Mouse (Mus musculus): ENCODE data around the gene Ddx54. TPM values are rescaled to one million over a fixed set of nuclear protein-coding genes. Genes with fewer than 3 reads are reported as not detected.

The Ddx54 gene
- polyA plus RNA-seq, 2 experiments = 34.1 to 36.1 TPM

DNA sequence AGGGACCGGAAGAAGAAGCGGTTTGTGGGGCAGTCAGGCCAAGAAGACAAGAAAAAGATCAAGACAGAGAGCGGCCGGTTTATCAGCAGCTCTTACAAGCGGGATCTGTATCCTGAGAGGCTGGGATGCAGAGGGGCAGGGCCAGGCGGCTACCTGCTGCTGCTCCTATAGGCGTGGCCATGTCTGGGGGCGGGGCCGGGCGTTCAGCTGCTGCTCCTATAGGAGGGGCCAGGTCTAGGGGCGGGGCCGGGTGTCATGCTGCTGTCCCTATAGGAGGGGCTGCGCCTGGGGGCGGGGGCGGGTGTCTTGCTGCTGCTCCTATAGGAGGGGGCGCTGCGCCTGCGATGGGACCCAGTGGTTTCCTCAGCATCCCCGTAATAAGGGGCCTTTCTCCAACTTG, 13.9 kb downstream of the Ddx54 start:
- H3K4me2 ChIP-seq (replicated peaks; ENCODE audit: low read depth, low read length, severe bottlenecking) = no peak overlapping the region
- H3K9ac ChIP-seq (ENCODE audit: low read depth, low read length, severe bottlenecking) = no peak overlapping the region
- no peaks in the 10 kb centered on the region for H3K9me3 ChIP-seq (ENCODE audit: control insufficient read depth, low read length)
- H3K27ac ChIP-seq (replicated peaks; ENCODE audit: low read depth, low read length) = no peak overlapping the region
- ATAC-seq (ENCODE audit: low FRiP score, low read depth) = 0 out of 2 replicates have a peak, but pooled peaks have one; percentile 17
- TF ChIP-seq POLR2A (IDR thresholded peaks at IDR 0.05; ENCODE audit: borderline replicate concordance, extremely low read depth, insufficient read depth, insufficient read length) = no peak
- H3K4me1 ChIP-seq (ENCODE audit: control insufficient read depth, insufficient read depth, low read length) = no peaks in the 10 kb centered on the region; the same call in 1 of the 2 replicates
- H3K4me3 ChIP-seq (replicated peaks; ENCODE audit: low read length) = no peak overlapping the region
- H3K36me3 ChIP-seq (ENCODE audit: control insufficient read depth, insufficient read depth, low read length) = peaks cover 64% of the 10 kb centered on the region
- 35% methylated on average over 16 of the region's 19 CpGs for WGBS
- no peak for DNase-seq (ENCODE audit: low spot score)
- H3K27me3 ChIP-seq (ENCODE audit: control insufficient read depth, insufficient read depth, low read length) = peaks cover 9% of the 10 kb centered on the region; the same call in 1 of the 2 replicates

DNA sequence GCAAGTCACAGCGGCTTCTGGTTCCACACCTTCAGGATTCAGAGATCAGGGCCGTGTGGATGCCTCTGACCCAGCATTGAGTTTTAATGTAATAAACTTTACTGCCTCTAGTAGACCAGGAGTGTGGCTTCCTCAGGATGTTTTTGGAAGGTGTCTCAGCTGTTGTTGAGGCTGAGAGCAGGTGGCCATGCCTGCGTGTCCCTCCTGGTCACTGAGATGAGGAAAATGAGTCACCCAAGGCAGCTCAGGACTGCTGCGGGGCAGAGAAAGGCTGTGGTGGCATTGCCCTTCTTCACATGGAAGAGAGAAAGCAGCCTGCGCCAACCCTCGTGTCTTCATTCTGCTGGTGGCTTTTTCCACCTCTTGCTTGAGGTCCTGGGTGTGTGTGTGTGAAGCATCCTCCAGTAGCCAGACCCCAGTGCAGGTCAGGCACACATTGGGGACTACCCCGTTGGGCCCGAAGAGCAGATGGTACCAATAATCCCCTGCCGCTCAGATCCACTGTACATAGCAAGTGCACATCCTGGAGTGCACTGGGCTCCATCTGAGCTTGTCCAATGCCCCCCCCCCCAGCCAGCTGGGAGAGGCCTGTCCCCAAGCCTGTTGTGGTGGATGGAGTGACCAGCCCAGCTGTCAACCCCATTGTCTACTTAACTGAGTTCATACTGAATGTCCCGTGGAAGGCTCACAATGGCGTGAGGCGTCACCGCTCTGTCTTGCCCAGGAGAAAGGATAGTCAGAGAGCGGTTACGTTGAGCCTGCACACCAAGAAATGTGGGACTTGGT, 15.2 kb downstream of the Ddx54 start:
- Histone ChIP-seq H3K9ac (ENCODE audit: low read depth, low read length, severe bottlenecking) (no peak overlapping the region), H3K4me2 (replicated peaks; ENCODE audit: low read depth, low read length, severe bottlenecking) (no peak overlapping the region), H3K4me1 (ENCODE audit: control insufficient read depth, insufficient read depth, low read length) (no peaks in the 10 kb centered on the region), H3K27ac (replicated peaks; ENCODE audit: low read depth, low read length) (no peak overlapping the region), H3K4me3 (replicated peaks; ENCODE audit: low read length) (no peak overlapping the region), H3K9me3 (ENCODE audit: control insufficient read depth, low read length) (peaks cover 6% of the 10 kb centered on the region; the same call in 1 of the 2 replicates), H3K36me3 (ENCODE audit: control insufficient read depth, insufficient read depth, low read length) (peaks cover 51% of the 10 kb centered on the region), H3K27me3 (ENCODE audit: control insufficient read depth, insufficient read depth, low read length) (peaks cover 9% of the 10 kb centered on the region; the same call in 1 of the 2 replicates)
- 92% methylated on average over 15 of the region's 15 CpGs for WGBS
- no peak for TF ChIP-seq POLR2A (IDR thresholded peaks at IDR 0.05; ENCODE audit: borderline replicate concordance, extremely low read depth, insufficient read depth, insufficient read length)
- DNase-seq (ENCODE audit: low spot score) = peak; percentile 16
- peak; percentile 54; the same call in 1 of the 2 replicates for ATAC-seq (ENCODE audit: low FRiP score, low read depth)

DNA sequence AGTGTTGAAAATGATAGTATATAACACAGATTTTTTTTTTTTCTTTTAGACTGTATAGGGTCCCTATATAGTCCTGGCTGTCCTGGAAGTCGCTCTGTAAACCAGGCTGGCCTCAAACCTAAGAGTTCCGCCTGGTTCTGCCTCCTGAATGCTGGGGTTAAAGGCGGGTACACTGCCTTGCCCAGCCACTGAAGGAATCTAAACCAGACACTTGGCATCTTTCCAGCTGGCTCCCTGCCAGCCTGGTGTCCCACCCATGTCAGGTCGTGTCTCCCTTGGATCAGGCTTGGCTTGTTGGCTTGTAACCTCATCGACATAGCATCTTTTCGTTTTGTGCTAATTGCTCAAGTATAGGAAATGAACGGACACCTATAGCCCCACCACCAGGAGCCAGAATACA, 16.1 kb downstream of the Ddx54 start:
- Histone ChIP-seq H3K4me2 (replicated peaks; ENCODE audit: low read depth, low read length, severe bottlenecking) (no peak overlapping the region), H3K36me3 (ENCODE audit: control insufficient read depth, insufficient read depth, low read length) (peaks cover 41% of the 10 kb centered on the region)
- DNase-seq (ENCODE audit: low spot score) = no peak

DNA sequence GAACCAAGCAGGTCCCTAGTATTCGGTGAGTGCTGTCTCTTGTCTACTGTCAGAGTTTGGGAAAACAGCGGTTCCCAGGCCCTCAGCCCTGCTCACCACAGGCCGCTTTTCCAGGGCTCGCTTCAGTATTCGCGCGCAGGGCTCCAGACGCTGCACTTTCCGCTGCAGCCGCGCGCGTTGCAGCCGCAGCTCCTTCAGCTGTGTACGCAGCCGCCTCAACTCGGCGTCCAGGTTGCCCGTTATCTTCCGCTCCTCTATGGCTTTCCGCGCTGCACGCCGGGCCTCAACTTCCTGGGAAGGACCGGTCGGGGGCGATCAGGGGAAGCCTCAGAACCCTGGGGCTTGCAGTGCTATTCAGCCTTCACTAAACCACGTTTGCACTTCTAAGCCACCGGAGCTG, 18.6 kb downstream of the Ddx54 start:
- WGBS = 7% methylated on average over 29 of the region's 29 CpGs
- TF ChIP-seq POLR2A (IDR thresholded peaks at IDR 0.05; ENCODE audit: borderline replicate concordance, extremely low read depth, insufficient read depth, insufficient read length) = no peak

More for the DNA sequence above, 16.1 kb downstream of the Ddx54 start:
- no peak for TF ChIP-seq POLR2A (IDR thresholded peaks at IDR 0.05; ENCODE audit: borderline replicate concordance, extremely low read depth, insufficient read depth, insufficient read length)
- Histone ChIP-seq H3K4me3 (replicated peaks; ENCODE audit: low read length) (no peak overlapping the region), H3K9me3 (ENCODE audit: control insufficient read depth, low read length) (peaks cover 6% of the 10 kb centered on the region; the same call in 1 of the 2 replicates), H3K9ac (ENCODE audit: low read depth, low read length, severe bottlenecking) (no peak overlapping the region), H3K27ac (replicated peaks; ENCODE audit: low read depth, low read length) (no peak overlapping the region), H3K27me3 (ENCODE audit: control insufficient read depth, insufficient read depth, low read length) (peaks cover 9% of the 10 kb centered on the region; the same call in 1 of the 2 replicates), H3K4me1 (ENCODE audit: control insufficient read depth, insufficient read depth, low read length) (no peaks in the 10 kb centered on the region)
- WGBS = 54% methylated on average over 7 of the region's 7 CpGs
- no peak for ATAC-seq (ENCODE audit: low FRiP score, low read depth)

DNA sequence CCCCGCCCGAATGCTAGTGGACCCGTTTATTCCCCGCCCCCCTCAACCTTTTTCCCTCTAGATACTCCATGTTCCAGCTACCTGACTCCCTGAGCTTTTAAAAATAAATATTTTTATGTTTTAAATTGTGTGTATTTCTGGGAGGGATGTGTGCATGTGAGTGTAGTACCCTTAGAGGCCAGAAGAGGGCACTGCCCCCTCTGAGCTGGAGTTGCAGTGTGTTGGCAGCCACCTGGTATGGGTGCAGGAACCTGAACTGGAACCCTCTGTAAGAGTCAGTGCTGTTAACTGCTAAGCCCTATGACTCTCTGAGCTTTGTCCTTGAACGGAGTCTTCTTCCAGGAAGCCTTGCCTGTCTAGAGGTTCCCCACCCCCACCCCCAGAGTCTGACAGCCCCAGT, 19.4 kb downstream of the Ddx54 start:
- Histone ChIP-seq H3K27ac (replicated peaks; ENCODE audit: low read depth, low read length) (no peak overlapping the region), H3K4me2 (replicated peaks; ENCODE audit: low read depth, low read length, severe bottlenecking) (no peak overlapping the region), H3K9ac (ENCODE audit: low read depth, low read length, severe bottlenecking) (no peak overlapping the region), H3K27me3 (ENCODE audit: control insufficient read depth, insufficient read depth, low read length) (peaks cover 9% of the 10 kb centered on the region; the same call in 1 of the 2 replicates), H3K4me3 (replicated peaks; ENCODE audit: low read length) (no peak overlapping the region), H3K9me3 (ENCODE audit: control insufficient read depth, low read length) (peaks cover 6% of the 10 kb centered on the region; the same call in 1 of the 2 replicates), H3K36me3 (ENCODE audit: control insufficient read depth, insufficient read depth, low read length) (peaks cover 14% of the 10 kb centered on the region), H3K4me1 (ENCODE audit: control insufficient read depth, insufficient read depth, low read length) (no peaks in the 10 kb centered on the region)
- 90% methylated on average over 5 of the region's 5 CpGs for WGBS
- ATAC-seq (ENCODE audit: low FRiP score, low read depth) (no peak), DNase-seq (ENCODE audit: low spot score) (no peak)
- TF ChIP-seq POLR2A (IDR thresholded peaks at IDR 0.05; ENCODE audit: borderline replicate concordance, extremely low read depth, insufficient read depth, insufficient read length) = no peak

More for the DNA sequence above, 18.6 kb downstream of the Ddx54 start:
- Histone ChIP-seq H3K4me3 (replicated peaks; ENCODE audit: low read length) (0 out of 2 replicates have a peak overlapping the region, but pooled peaks have one; percentile 8), H3K27me3 (ENCODE audit: control insufficient read depth, insufficient read depth, low read length) (peaks cover 9% of the 10 kb centered on the region; the same call in 1 of the 2 replicates), H3K9me3 (ENCODE audit: control insufficient read depth, low read length) (peaks cover 6% of the 10 kb centered on the region; the same call in 1 of the 2 replicates), H3K4me1 (ENCODE audit: control insufficient read depth, insufficient read depth, low read length) (no peaks in the 10 kb centered on the region), H3K36me3 (ENCODE audit: control insufficient read depth, insufficient read depth, low read length) (peaks cover 17% of the 10 kb centered on the region), H3K27ac (replicated peaks; ENCODE audit: low read depth, low read length) (no peak overlapping the region), H3K9ac (ENCODE audit: low read depth, low read length, severe bottlenecking) (peak overlapping the region; percentile 41; the same call in 1 of the 2 replicates), H3K4me2 (replicated peaks; ENCODE audit: low read depth, low read length, severe bottlenecking) (peak overlapping the region; percentile 37)
- ATAC-seq (ENCODE audit: low FRiP score, low read depth) (no peak), DNase-seq (ENCODE audit: low spot score) (no peak)
